Mouse (Mus musculus) ES-E14 (cell line): Measurements from ENCODE around the gene Aes. TPM values are rescaled to one million over a fixed set of nuclear protein-coding genes. Genes with fewer than 3 reads are reported as not detected.

Experiments
- DNase-seq: peaks from one replicate; pipeline ENCODE4 v3.0.0-alpha.2; 2013; ENCODE audit warnings: low read depth, low spot score
- H3K27ac ChIP-seq: 2 replicates; pipeline ENCODE4 v1.5.1; 2012; ENCODE audit warnings: low read depth, mild to moderate bottlenecking, low read length, moderate library complexity, mixed read lengths; ENCODE audit not compliant: poor library complexity, insufficient read depth, severe bottlenecking
- H3K36me3 ChIP-seq: 2 replicates; pipeline ENCODE4 v1.6.1; 2012; ENCODE audit warnings: mild to moderate bottlenecking, low read length, moderate library complexity, mixed read lengths; ENCODE audit not compliant: control insufficient read depth, poor library complexity, insufficient read depth, severe bottlenecking
- H3K4me1 ChIP-seq, 2 experiments: fragments of 150-350 bp in 1 of 2; sonication (generic) in 1 of 2; 2 replicates each; pipeline ENCODE4 v1.6.1; 2012; ENCODE audit warnings: low read length in 2 of 2, mild to moderate bottlenecking in 1 of 2, mixed read lengths in 1 of 2; ENCODE audit not compliant: control insufficient read depth in 2 of 2, insufficient read depth in 2 of 2, poor library complexity in 1 of 2
- H3K4me3 ChIP-seq, 2 experiments: fragments of 150-350 bp in 1 of 2; sonication (generic) in 1 of 2; 2 replicates each; pipeline ENCODE4 v1.5.1; 2012; ENCODE audit warnings: low read length in 2 of 2, low read depth in 1 of 2, mild to moderate bottlenecking in 1 of 2, mixed read lengths in 1 of 2; ENCODE audit not compliant: insufficient read depth in 1 of 2, poor library complexity in 1 of 2, severe bottlenecking in 1 of 2
- H3K9ac ChIP-seq: 2 replicates; pipeline ENCODE4 v1.6.1; 2012; ENCODE audit warnings: low read depth, mild to moderate bottlenecking, low read length, mixed read lengths; ENCODE audit not compliant: poor library complexity, insufficient read depth, severe bottlenecking
- H3K9me3 ChIP-seq: fragments of 150-350 bp; sonication (generic); 2 replicates; pipeline ENCODE4 v1.6.1; 2012; ENCODE audit warnings: low read depth, mild to moderate bottlenecking, low read length; ENCODE audit not compliant: control insufficient read depth, insufficient read depth
- CHD2 ChIP-seq: IDR thresholded peaks from 2 replicates; pipeline ENCODE4 v1.6.1; 2014; ENCODE audit warnings: mild to moderate bottlenecking, low read depth, low read length, inconsistent platforms
- HCFC1 ChIP-seq: IDR thresholded peaks from 2 replicates; pipeline ENCODE4 v1.6.1; 2012; ENCODE audit warnings: low read length, inconsistent platforms, borderline replicate concordance; ENCODE audit not compliant: insufficient read depth
- MAFK ChIP-seq: IDR thresholded peaks from 2 replicates; pipeline ENCODE4 v1.6.1; 2014; ENCODE audit warnings: mild to moderate bottlenecking, low read depth, low read length, inconsistent platforms; ENCODE audit not compliant: insufficient read depth
- ZC3H11A ChIP-seq: IDR thresholded peaks from 2 replicates; pipeline ENCODE4 v1.6.1; 2012; ENCODE audit warnings: low read depth, mild to moderate bottlenecking, inconsistent platforms, low read length, borderline replicate concordance
- ZNF384 ChIP-seq: IDR thresholded peaks from 2 replicates; pipeline ENCODE4 v1.6.1; 2012; ENCODE audit warnings: low read depth, low read length, inconsistent platforms
- in situ Hi-C, 2 experiments: fragments of 600-800 bp; cut with MboI; formaldehyde crosslinking; loops; one replicate each; pipeline ENCODE4 v1.15.1; 2025; ENCODE audit warnings: low sequenced_read_pairs in 2 of 2, inconsistent platforms in 1 of 2; ENCODE audit not compliant: unreplicated experiment in 2 of 2
- total RNA-seq: library from RNA; depleted of rRNA; stranded (reverse); fragments of 300-350 nt; gene quantifications from 2 replicates; pipeline ENCODE4 v1.2.3, GENCODE M21; 2012

The Aes gene
- total RNA-seq, 1 experiment: 145 TPM

DNA sequence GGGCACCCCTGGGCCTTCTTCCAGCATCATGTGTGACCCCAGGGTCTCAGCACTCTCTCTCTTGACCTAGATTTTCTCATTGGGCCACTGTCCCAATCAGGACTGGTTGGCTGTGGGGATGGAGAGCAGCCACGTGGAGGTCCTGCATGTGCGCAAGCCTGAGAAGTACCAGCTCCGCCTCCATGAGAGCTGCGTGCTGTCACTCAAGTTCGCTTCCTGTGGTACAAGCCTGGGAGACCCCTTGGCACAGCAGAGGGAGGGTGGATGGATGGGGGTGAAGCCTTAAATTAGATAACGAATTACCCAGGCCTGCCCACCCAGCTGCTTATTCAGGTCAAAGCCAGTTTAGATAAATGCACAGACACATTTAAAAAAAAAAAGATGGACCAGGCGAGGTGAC, 29.5 kb downstream of the Aes start:
- in situ Hi-C loops: no loop called here
- Histone ChIP-seq H3K27ac (no peak overlapping the region), H3K9ac (no peak overlapping the region), H3K36me3 (no peaks in the 10 kb centered on the region), H3K4me1 (peaks cover 2 to 13% of the 10 kb centered on the region in 2 experiments; a peak in 2 of 4 replicates), H3K9me3 (no peaks in the 10 kb centered on the region), H3K4me3 (no peak overlapping the region)
- no peak for TF ChIP-seq CHD2
- no peak for TF ChIP-seq ZNF384
- TF ChIP-seq ZC3H11A: no peak
- no peak for TF ChIP-seq MAFK
- TF ChIP-seq HCFC1: no peak
- no peak for DNase-seq

- Histone ChIP-seq H3K36me3 (no peaks in the 10 kb centered on the region), H3K4me1 (peaks cover 13 to 31% of the 10 kb centered on the region in 2 experiments), H3K9ac (no peak overlapping the region), H3K9me3 (no peaks in the 10 kb centered on the region), H3K4me3 (no peak overlapping the region), H3K27ac (no peak overlapping the region)
- no peak for TF ChIP-seq CHD2
- TF ChIP-seq ZC3H11A: no peak
- TF ChIP-seq HCFC1: no peak
- no peak for TF ChIP-seq ZNF384
- no peak for TF ChIP-seq MAFK
- in situ Hi-C loops: no loop called here
- DNase-seq: no peak
Measured at GRCm38 (mm10) chr10:81591846-81592245, 32.6 kb downstream of the Aes start.

GRCm38 (mm10) chr10:81592631-81593030, 33.3 kb downstream of the Aes start:
- in situ Hi-C loops: no loop called here
- Histone ChIP-seq H3K4me3 (no peak overlapping the region), H3K9ac (no peak overlapping the region)

DNA sequence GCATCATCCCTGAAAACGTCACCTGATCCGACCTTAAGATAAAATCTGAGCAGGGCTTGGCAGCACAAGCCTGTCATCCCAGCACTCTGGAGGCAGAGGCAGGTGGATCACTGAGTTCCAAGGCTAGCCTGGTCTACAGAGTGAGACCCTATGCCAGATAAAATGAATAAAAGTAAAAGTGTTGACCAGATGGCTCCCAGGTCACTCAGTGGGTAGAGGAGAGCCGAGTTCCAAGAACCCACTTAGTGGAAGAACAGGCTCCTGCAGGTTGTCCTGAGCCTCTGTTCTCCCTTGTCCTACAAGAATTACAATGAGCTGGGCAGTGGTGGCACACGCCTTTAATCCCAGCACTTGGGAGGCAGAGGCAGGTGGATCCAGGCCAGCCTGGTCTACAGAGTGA, 33.9 kb downstream of the Aes start:
- DNase-seq: no peak
- Histone ChIP-seq H3K4me3 (no peak overlapping the region), H3K9me3 (no peaks in the 10 kb centered on the region), H3K36me3 (no peaks in the 10 kb centered on the region), H3K9ac (no peak overlapping the region), H3K27ac (no peak overlapping the region), H3K4me1 (peaks cover 16 to 36% of the 10 kb centered on the region in 2 experiments)
- no peak for TF ChIP-seq CHD2
- no peak for TF ChIP-seq MAFK
- TF ChIP-seq ZC3H11A: no peak
- no peak for TF ChIP-seq HCFC1
- TF ChIP-seq ZNF384: no peak
- in situ Hi-C loops: no loop called here

More at GRCm38 (mm10) chr10:81592631-81593030, 33.3 kb downstream of the Aes start:
- DNase-seq: no peak
- H3K27ac ChIP-seq: no peak overlapping the region
- peaks cover 13 to 35% of the 10 kb centered on the region in 2 experiments for H3K4me1 ChIP-seq
- no peaks in the 10 kb centered on the region for H3K36me3 ChIP-seq
- no peak for TF ChIP-seq ZNF384
- TF ChIP-seq MAFK: no peak
- no peak for TF ChIP-seq CHD2
- TF ChIP-seq ZC3H11A: no peak
- no peak for TF ChIP-seq HCFC1
- no peaks in the 10 kb centered on the region for H3K9me3 ChIP-seq

DNA sequence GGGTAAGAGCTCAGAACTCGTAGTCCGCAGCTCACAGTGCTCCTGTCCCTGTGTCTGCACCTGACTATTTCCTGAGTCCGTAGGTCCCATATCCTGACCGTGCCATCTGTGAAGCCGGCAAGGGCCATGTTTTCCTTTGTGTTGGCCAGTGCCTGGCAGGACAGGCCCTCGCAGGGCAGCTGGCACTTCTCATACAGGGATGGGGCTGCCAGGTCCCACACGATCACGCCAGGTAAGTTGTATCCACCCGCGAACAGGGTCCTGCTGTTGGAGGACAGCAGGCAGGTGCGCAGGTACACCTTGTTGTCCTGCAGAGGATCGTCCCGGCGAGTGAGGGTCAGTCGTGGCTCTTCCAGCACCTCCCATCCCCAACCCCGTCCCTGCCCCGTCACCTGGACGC, 34.6 kb downstream of the Aes start:
- DNase-seq: no peak
- H3K9me3 ChIP-seq: no peaks in the 10 kb centered on the region
- no peak overlapping the region for H3K27ac ChIP-seq
- in situ Hi-C loops: no loop called here
- no peaks in the 10 kb centered on the region for H3K36me3 ChIP-seq
- 0 out of 4 replicates have a peak overlapping the region, but pooled peaks of 1 of the 2 experiments have one; percentile 12 for H3K4me3 ChIP-seq
- H3K4me1 ChIP-seq: peaks cover 16 to 40% of the 10 kb centered on the region in 2 experiments
- TF ChIP-seq MAFK (no peak), CHD2 (no peak), ZNF384 (no peak), HCFC1 (no peak), ZC3H11A (no peak)
- no peak overlapping the region for H3K9ac ChIP-seq
